Mouse (Mus musculus) ES-E14 (cell line): ENCODE measurements around the gene Odf3l2.

ENCODE experiments used
- CHD2 ChIP-seq: IDR thresholded peaks from 2 replicates; pipeline ENCODE4 v1.6.1; 2014; ENCODE audit warnings: mild to moderate bottlenecking, low read depth, low read length, inconsistent platforms
- HCFC1 ChIP-seq: IDR thresholded peaks from 2 replicates; pipeline ENCODE4 v1.6.1; 2012; ENCODE audit warnings: low read length, inconsistent platforms, borderline replicate concordance; ENCODE audit not compliant: insufficient read depth
- MAFK ChIP-seq: IDR thresholded peaks from 2 replicates; pipeline ENCODE4 v1.6.1; 2014; ENCODE audit warnings: mild to moderate bottlenecking, low read depth, low read length, inconsistent platforms; ENCODE audit not compliant: insufficient read depth
- ZC3H11A ChIP-seq: IDR thresholded peaks from 2 replicates; pipeline ENCODE4 v1.6.1; 2012; ENCODE audit warnings: low read depth, mild to moderate bottlenecking, inconsistent platforms, low read length, borderline replicate concordance
- ZNF384 ChIP-seq: IDR thresholded peaks from 2 replicates; pipeline ENCODE4 v1.6.1; 2012; ENCODE audit warnings: low read depth, low read length, inconsistent platforms

GRCm38 (mm10) chr10:79664131-79664665, 18.7 kb upstream of the Odf3l2 start, which contains the start of gene Madcam1:
- TF ChIP-seq ZC3H11A (0 out of 2 replicates have a peak, but pooled peaks have one; percentile 29), ZNF384 (no peak), MAFK (no peak), HCFC1 (peak; percentile 33; the same call in 1 of the 2 replicates), CHD2 (no peak)
